Mouse (Mus musculus): ENCODE results near the gene Trim47. TPM values are rescaled to one million over a fixed set of nuclear protein-coding genes. Genes with fewer than 3 reads are reported as not detected.

Trim47 gene
- total RNA-seq, 2 experiments from 2014 or later, result 43.3 to 49.7 TPM

Other genes starting within 250 kb of the Trim47 start
- 10 to 100 TPM; 28.7 to 43.3 TPM for gene Smim5, start 227.2 kb downstream of the Trim47 start, total RNA-seq (2021)
- gene Smim6, start 215.2 kb downstream of the Trim47 start, total RNA-seq (2021), result under 1 TPM; 0.37 to 0.45 TPM
- gene Sap30bp, start 193.9 kb downstream of the Trim47 start, total RNA-seq (2021), result 10 to 100 TPM; 26.6 to 26.7 TPM
- gene Recql5, start 193.7 kb downstream of the Trim47 start, total RNA-seq (2021), result 10 to 100 TPM in 1 of 2 experiments, 1 to 10 TPM in 1; 8.3 to 10.9 TPM
- 1 to 10 TPM; 4.8 to 5.5 TPM for gene Itgb4, start 152.5 kb downstream of the Trim47 start, total RNA-seq (2021)
- gene Galk1, start 114.5 kb downstream of the Trim47 start, total RNA-seq (2021), result 10 to 100 TPM; 31.7 to 33.1 TPM
- 100 to 1,000 TPM; 338 to 393 TPM for gene H3f3b, start 99.2 kb downstream of the Trim47 start, total RNA-seq (2021)
- gene Unk, start 96.9 kb downstream of the Trim47 start, total RNA-seq (2021), result 10 to 100 TPM; 16.3 to 17.0 TPM
- gene Unc13d, start 49.2 kb downstream of the Trim47 start, total RNA-seq (2021), result 1 to 10 TPM in 1 of 2 experiments, under 1 TPM in 1; 0.52 to 1.0 TPM
- gene Wbp2, start 40.2 kb downstream of the Trim47 start, total RNA-seq (2021), result 10 to 100 TPM; 96.6 to 99.5 TPM
- gene Trim65, start 3.9 kb upstream of the Trim47 start, total RNA-seq (2021), result 1 to 10 TPM; 5.4 to 6.3 TPM
- 10 to 100 TPM; 55.9 to 56.8 TPM for gene Mrpl38, start 11.7 kb upstream of the Trim47 start, total RNA-seq (2021)
- gene Fbf1, start 41.0 kb upstream of the Trim47 start, total RNA-seq (2021), result 10 to 100 TPM; 17.4 to 17.7 TPM
- gene Ten1, start 71.6 kb upstream of the Trim47 start, total RNA-seq (2021), result 10 to 100 TPM; 29.7 to 34.0 TPM
- 10 to 100 TPM; 92.5 to 99.9 TPM for gene Acox1, start 71.8 kb upstream of the Trim47 start, total RNA-seq (2021)
- gene Evpl, start 110.9 kb upstream of the Trim47 start, total RNA-seq (2021), result 1 to 10 TPM; 1.2 TPM
- gene Srp68, start 147.0 kb upstream of the Trim47 start, total RNA-seq (2021), result 10 to 100 TPM; 58.7 to 59.8 TPM
- not detected for gene Galr2, start 153.7 kb upstream of the Trim47 start, total RNA-seq (2021)
- 10 to 100 TPM; 61.0 to 65.9 TPM for gene Exoc7, start 180.0 kb upstream of the Trim47 start, total RNA-seq (2021)
- gene Foxj1, start 208.2 kb upstream of the Trim47 start, total RNA-seq (2021), result not detected